Mouse (Mus musculus): Measurements from ENCODE around the gene Myo3b.

- TF ChIP-seq CTCF (IDR thresholded peaks at IDR 0.05; ENCODE audit: control insufficient read depth, insufficient read depth, insufficient replicate concordance, low read depth, low read length) (no peak), POLR2A (IDR thresholded peaks at IDR 0.05; ENCODE audit: control insufficient read depth, low read depth, low read length) (no peak)
Observed at GRCm38 (mm10) chr2:69994779-69995178, 44.1 kb upstream of the Myo3b start.
